Mouse (Mus musculus) hindbrain, embryonic 11.5 days (tissue): Measurements from ENCODE around the gene Lyar. TPM values are rescaled to one million over a fixed set of nuclear protein-coding genes. Genes with fewer than 3 reads are reported as not detected.
A peak's percentile ranks its signal among the peaks of the same experiment; 100 is the strongest.

Experiments used
- ATAC-seq: fragments of 200-750 bp; cut with Nextera tagmentation; 2 replicates; pipeline ENCODE4 v1.8.0; 2017; ENCODE audit warnings: mild to moderate bottlenecking, moderate TSS enrichment, moderate library complexity; ENCODE audit not compliant: low FRiP score
- DNase-seq: peaks from one replicate; pipeline ENCODE4 v3.0.0-alpha.2; 2015; ENCODE audit warnings: low spot score
- H3K27ac ChIP-seq: fragments of 300-500 bp; sonication (generic); 2 replicates; pipeline ENCODE4 v1.5.1; 2014; ENCODE audit warnings: mild to moderate bottlenecking, low read depth, low read length
- H3K27me3 ChIP-seq: fragments of 300-500 bp; sonication (generic); 2 replicates; pipeline ENCODE4 v1.6.1; 2014; ENCODE audit warnings: mild to moderate bottlenecking, low read length, moderate library complexity, mixed read lengths; ENCODE audit not compliant: control insufficient read depth, insufficient read depth
- H3K36me3 ChIP-seq: fragments of 300-500 bp; sonication (generic); 2 replicates; pipeline ENCODE4 v1.6.1; 2014; ENCODE audit warnings: mild to moderate bottlenecking, low read length, moderate library complexity, mixed read lengths; ENCODE audit not compliant: control insufficient read depth, insufficient read depth
- H3K4me1 ChIP-seq: fragments of 300-500 bp; sonication (generic); replicated peaks from 2 replicates; pipeline ENCODE4 v1.6.1; 2014; ENCODE audit warnings: low read length, mixed read lengths; ENCODE audit not compliant: control insufficient read depth, insufficient read depth
- H3K4me2 ChIP-seq: fragments of 300-500 bp; sonication (generic); replicated peaks from 2 replicates; pipeline ENCODE4 v1.6.1; 2014; ENCODE audit warnings: mild to moderate bottlenecking, low read depth, low read length
- H3K4me3 ChIP-seq: fragments of 300-500 bp; sonication (generic); 2 replicates; pipeline ENCODE4 v1.5.1; 2014; ENCODE audit warnings: low read depth, low read length
- H3K9ac ChIP-seq: fragments of 300-500 bp; sonication (generic); 2 replicates; pipeline ENCODE4 v1.6.1; 2014; ENCODE audit warnings: low read depth, low read length
- H3K9me3 ChIP-seq: fragments of 300-500 bp; sonication (generic); 2 replicates; pipeline ENCODE4 v1.6.1; 2016; ENCODE audit warnings: low read length; ENCODE audit not compliant: control insufficient read depth
- WGBS: fragments of 180-500 bp; shearing (Covaris S2); extraction: QIAGEN DNeasy Blood & Tissue Kit; methylation state at CpG from one replicate; pipeline ENCODE4 v1.1.7; 2014; 5-methylcytosine and 5-hydroxymethylcytosine counted together
- polyA plus RNA-seq: library from polyadenylated mRNA; unstranded; fragments of >200 nt; fragmentation: Nextera tagmentation; extraction: Ambion mirVana; gene quantifications from 2 replicates; pipeline ENCODE4 v1.2.1, GENCODE M21; 2014

The Lyar gene
- polyA plus RNA-seq, 1 experiment from 2014 or later, result 113 TPM

DNA sequence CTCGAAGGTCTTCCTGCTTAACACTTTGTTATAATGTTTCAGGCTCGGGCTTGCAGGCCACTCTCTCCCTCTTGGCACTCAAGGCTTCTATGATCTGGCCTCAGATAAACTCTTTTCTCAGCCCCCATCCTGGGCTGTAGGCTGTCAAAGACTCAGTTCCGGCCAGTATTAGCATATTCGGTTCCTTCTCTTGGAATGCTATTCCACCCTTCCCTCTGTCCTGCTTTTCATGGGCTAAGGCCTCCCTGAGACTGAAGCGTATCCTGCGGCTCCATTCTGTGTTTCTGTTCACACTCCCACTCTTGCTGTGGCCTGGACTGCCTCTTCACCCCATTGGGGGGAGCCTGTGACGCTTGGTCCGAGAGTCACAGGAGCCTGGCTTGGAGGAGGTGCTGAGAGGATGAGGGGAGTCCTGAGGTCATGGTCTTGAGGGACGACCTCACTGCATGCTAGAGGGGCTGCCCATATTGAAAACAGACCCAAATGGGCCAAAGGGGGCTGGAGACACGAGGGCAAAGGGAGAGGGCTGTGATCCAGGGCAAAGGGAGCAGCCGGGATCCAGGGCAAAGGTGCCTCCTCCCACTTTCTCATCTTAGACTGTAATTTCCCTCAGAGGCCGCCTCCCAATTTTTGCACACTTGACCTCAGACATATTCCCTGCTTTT is 57.8 kb downstream of the Lyar start:
- H3K9ac ChIP-seq, result 0 out of 2 replicates have a peak overlapping the region, but pooled peaks have one; percentile 11
- DNase-seq, result no peak
- ATAC-seq, result 0 out of 2 replicates have a peak, but pooled peaks have one; percentile 18
- peaks cover 11% of the 10 kb centered on the region for H3K4me1 ChIP-seq
- 22% methylated on average over 12 of the region's 12 CpGs for WGBS
- peaks cover 53% of the 10 kb centered on the region for H3K27me3 ChIP-seq
- peak overlapping the region; percentile 42; the same call in 1 of the 2 replicates for H3K4me2 ChIP-seq
- H3K4me3 ChIP-seq, result peak overlapping the region; percentile 30; the same call in 1 of the 2 replicates
- H3K36me3 ChIP-seq, result no peaks in the 10 kb centered on the region
- no peaks in the 10 kb centered on the region for H3K9me3 ChIP-seq
- H3K27ac ChIP-seq, result no peak overlapping the region

DNA sequence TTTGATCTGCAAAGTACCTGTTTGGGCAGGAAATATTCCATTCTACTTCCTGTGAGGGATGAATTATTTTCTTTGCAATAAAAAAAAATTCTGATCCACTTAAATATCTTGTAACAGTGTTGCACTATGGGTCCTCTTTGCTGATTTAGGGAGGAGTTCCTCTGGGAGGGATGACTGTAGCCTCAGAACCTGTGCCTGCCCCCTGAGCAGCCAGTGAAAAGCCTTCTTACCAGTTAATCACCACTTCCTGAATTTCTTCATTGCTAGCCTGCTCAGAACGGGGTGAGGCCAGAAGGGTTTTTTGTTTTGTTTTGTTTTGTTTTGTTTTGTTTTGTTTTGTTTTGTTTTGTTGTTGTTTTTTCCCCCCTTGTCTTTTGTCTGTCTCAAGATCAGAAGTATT is 59.8 kb downstream of the Lyar start:
- peaks cover 41% of the 10 kb centered on the region for H3K27me3 ChIP-seq
- no peaks in the 10 kb centered on the region for H3K36me3 ChIP-seq
- WGBS, result 53% methylated on average over 1 of the region's 1 CpGs
- H3K9ac ChIP-seq, result no peak overlapping the region
- no peak overlapping the region for H3K27ac ChIP-seq
- H3K4me1 ChIP-seq, result peaks cover 11% of the 10 kb centered on the region
- H3K4me3 ChIP-seq, result no peak overlapping the region
- H3K4me2 ChIP-seq, result no peak overlapping the region
- ATAC-seq (no peak), DNase-seq (no peak)
- no peaks in the 10 kb centered on the region for H3K9me3 ChIP-seq

Other genes starting within 250 kb of the Lyar start
- gene Stx18, start 181.7 kb upstream of the Lyar start, polyA plus RNA-seq, result 56.0 and 59.1 TPM in 2 replicates
- gene Nsg1, start 60.6 kb upstream of the Lyar start, polyA plus RNA-seq, result 88.7 and 109 TPM in 2 replicates
- gene Zbtb49, start within 50 bp of the Lyar start, polyA plus RNA-seq, result 14.2 and 15.7 TPM in 2 replicates
- gene Tmem128, start 39.7 kb downstream of the Lyar start, polyA plus RNA-seq, result 105 TPM in 2 replicates
- 0.14 TPM in 1 of 2 replicates, not detected in the other for gene Otop1, start 55.5 kb downstream of the Lyar start, polyA plus RNA-seq
- not detected in 2 replicates for gene Drd5, start 98.9 kb downstream of the Lyar start, polyA plus RNA-seq